23 mouse cellular contexts compared by ENCODE assay signal in the genomic region with DNA sequence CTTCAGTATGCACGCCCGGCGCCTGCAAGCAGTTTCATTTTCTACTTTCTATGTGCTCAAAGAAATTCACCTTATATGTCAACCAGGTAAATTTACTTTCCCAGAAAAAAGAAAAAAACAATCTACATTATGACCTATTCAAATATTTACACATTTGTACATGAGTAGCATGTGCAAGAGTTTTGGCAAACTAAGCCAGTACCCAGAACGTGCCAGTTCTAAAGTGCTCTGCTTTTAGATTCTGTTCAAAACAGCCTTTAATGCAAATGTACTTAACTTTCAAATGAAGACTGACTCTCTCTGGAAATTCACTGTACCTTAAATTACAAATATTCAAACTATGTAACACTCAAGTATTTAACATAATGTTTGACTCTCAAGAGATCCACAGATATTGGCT.
"Had no signal": no experiment of that assay in that cellular context is flagged by ENCODE, and none has a peak within 500 bp of the region (broad histone marks: within the 10 kb centered on the region; RNA-seq: fewer than 3 reads in every experiment).

No protein-coding gene starts in this region.

- H3K4me1 ChIP-seq: forebrain, embryonic 15.5 days; heart, embryonic 10.5 days; heart, embryonic 12.5 days; hindbrain, embryonic 13.5 days; hindbrain, embryonic 15.5 days; kidney, embryonic 15.5 days; limb, embryonic 13.5 days had no signal

- H3K9ac ChIP-seq: forebrain, embryonic 15.5 days; forebrain, postnatal 0 days; heart, embryonic 12.5 days; hindbrain, embryonic 13.5 days; hindbrain, embryonic 15.5 days; kidney, embryonic 15.5 days; limb, embryonic 13.5 days had no signal

- H3K4me3 ChIP-seq: forebrain, embryonic 15.5 days; heart, embryonic 10.5 days; heart, embryonic 12.5 days; hindbrain, embryonic 13.5 days; hindbrain, embryonic 15.5 days; kidney, embryonic 15.5 days; limb, embryonic 13.5 days had no signal

- H3K9me3 ChIP-seq: forebrain, embryonic 15.5 days; heart, embryonic 10.5 days; heart, embryonic 12.5 days; hindbrain, embryonic 13.5 days; hindbrain, embryonic 15.5 days; kidney, embryonic 15.5 days; limb, embryonic 13.5 days had no signal

- DNase-seq: forebrain, postnatal 0 days; gastrocnemius, postnatal 10 days; gastrocnemius, postnatal 25 days; heart, adult 18-20 months; heart, postnatal 10 days; kidney, adult 11 months; kidney, adult 2 months; kidney, adult 9 months; kidney, postnatal 14 days; kidney, postnatal 36 days; layer of hippocampus, adult 9-11 months; layer of hippocampus, postnatal 36 days; left cerebral cortex, postnatal 4 days had no signal

- ATAC-seq: forebrain, embryonic 15.5 days; forebrain, postnatal 0 days; hindbrain, postnatal 0 days; intestine, embryonic 16.5 days had no signal

- H3K27ac ChIP-seq: forebrain, embryonic 15.5 days; heart, embryonic 10.5 days; hindbrain, embryonic 13.5 days; hindbrain, embryonic 15.5 days; hindbrain, postnatal 0 days; kidney, embryonic 15.5 days; kidney, postnatal 0 days; limb, embryonic 13.5 days had no signal

- H3K4me2 ChIP-seq: forebrain, embryonic 15.5 days; heart, embryonic 12.5 days; hindbrain, embryonic 13.5 days; hindbrain, embryonic 15.5 days; kidney, embryonic 15.5 days; limb, embryonic 13.5 days had no signal

- H3K27me3 ChIP-seq: forebrain, embryonic 15.5 days; heart, embryonic 12.5 days; hindbrain, embryonic 13.5 days; hindbrain, embryonic 15.5 days; kidney, embryonic 15.5 days; limb, embryonic 13.5 days had no signal
